Mouse (Mus musculus) left cerebral cortex, postnatal 14 days (tissue): ENCODE results near the gene Morc4. TPM values are rescaled to one million over a fixed set of nuclear protein-coding genes. Genes with fewer than 3 reads are reported as not detected.
A peak's percentile ranks its signal among the peaks of the same experiment; 100 is the strongest.

Source experiments
- DNase-seq, 2 experiments: peaks; one replicate each; pipeline ENCODE4 v3.0.0; 2021 to 2022; ENCODE audit warnings: low spot score in 2 of 2, mixed read lengths in 1 of 2
- intact Hi-C: fragments of 180-260 bp; cut with DNase I; formaldehyde crosslinking; loops from one replicate; pipeline ENCODE4 v1.15.1; 2025
- total RNA-seq, 2 experiments: library from RNA; stranded (reverse); gene quantifications; 2 replicates each; pipeline ENCODE4 v1.2.3; 2021

The Morc4 gene
- total RNA-seq, 2 experiments from 2014 or later: 3.6 to 3.8 TPM

- intact Hi-C loops: no loop called here
- DNase-seq: no peak
These were observed 63.0 kb downstream of the Morc4 start for GRCm38 (mm10) chrX:139808501-139808900.

DNA sequence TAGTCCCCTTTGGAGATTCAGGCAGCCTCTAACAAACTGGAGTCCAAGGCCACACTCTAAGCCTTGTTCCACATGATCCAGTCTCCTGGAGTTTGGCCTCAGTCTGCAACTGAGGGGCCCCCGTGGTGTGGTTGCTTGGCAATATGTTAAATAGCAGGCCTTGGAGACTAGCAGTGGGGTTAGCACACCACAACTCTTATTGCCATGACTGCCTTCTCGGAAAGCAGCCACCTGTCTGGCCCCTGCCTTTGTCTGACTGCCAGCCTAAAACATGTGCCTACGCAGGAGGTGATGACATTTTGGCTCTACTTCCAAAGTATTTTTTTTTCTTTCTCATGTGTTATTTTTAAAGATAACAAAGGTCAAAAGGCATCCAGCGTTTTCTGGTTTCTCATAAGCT lies 63.4 kb downstream of the Morc4 start:
- intact Hi-C loops: no loop called here
- DNase-seq: peak in 1 of 2 experiments; percentile 6

GRCm38 (mm10) chrX:139807391-139807790 lies 64.1 kb downstream of the Morc4 start:
- intact Hi-C loops: no loop called here
- DNase-seq: no peak

DNA sequence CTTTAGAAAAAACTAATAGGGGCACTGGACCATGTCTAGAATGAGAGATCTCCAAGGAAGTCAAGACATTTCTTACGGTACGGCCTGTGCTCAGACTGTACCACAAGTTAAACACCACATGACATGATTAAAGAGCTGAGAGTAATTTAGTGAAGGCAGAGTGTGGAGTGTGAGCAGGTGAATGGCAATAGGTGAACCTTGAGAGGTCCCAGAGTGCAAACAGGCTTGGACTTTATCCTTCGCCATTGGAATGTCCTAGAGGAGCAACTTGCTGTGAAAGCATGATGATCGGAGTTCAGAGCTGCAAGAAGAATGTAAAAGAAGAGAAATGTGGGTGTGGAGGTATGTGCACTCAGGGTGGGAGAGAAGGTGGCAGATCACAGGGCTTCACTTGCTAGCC lies 65.6 kb downstream of the Morc4 start:
- intact Hi-C loops: no loop called here
- DNase-seq: no peak

- intact Hi-C loops: no loop called here
- no peak for DNase-seq
These were observed 68.4 kb downstream of the Morc4 start for GRCm38 (mm10) chrX:139803028-139803427.

GRCm38 (mm10) chrX:139800406-139800878 lies 71.0 kb downstream of the Morc4 start, which contains the start of gene Cldn2:
TSS of gene Cldn2 (plus strand) at chrX:139800828.
- DNase-seq: no peak
- intact Hi-C loops: no loop called here

DNA sequence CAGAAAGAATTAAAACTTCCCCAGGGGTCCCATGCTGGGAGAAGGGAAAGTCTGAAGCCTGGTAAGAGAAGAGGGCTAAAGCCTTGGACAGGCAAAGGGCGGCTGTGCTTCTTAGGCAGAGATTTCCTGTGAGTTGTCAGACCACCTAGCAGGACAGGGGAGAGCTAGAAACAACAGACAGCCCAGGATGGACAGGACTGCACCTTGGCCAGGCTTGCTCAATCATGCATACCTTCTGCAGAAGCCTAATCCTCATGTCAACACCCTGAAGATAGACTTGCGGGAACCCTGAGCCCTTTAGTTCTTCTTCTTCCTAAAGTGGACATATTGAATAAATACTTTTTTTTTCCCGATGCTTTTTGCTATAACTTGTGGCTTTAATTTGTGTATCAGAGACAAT lies 71.5 kb downstream of the Morc4 start:
- intact Hi-C loops: no loop called here
- DNase-seq: no peak

GRCm38 (mm10) chrX:139797875-139798274 lies 73.6 kb downstream of the Morc4 start:
- no peak for DNase-seq
- intact Hi-C loops: no loop called here

DNA sequence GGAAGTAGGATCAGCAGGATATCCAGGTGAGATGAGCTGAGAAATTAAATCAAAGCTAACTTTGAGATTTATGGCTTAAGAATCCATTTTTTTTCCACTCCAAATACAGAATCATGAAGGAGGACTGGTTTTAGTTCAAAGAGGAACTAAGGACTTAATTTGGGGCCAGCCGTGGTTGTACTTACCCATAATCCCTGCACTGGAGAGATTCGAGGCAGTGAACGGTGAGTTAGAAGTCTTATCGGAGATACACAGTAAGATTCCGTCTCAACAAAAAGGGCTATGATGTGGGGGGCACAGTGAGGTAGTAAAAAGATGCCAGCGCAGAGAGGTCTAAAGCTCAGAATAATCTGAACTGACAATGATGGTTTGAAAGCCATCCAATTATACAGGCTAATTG lies 75.4 kb downstream of the Morc4 start:
- intact Hi-C loops: no loop called here

DNA sequence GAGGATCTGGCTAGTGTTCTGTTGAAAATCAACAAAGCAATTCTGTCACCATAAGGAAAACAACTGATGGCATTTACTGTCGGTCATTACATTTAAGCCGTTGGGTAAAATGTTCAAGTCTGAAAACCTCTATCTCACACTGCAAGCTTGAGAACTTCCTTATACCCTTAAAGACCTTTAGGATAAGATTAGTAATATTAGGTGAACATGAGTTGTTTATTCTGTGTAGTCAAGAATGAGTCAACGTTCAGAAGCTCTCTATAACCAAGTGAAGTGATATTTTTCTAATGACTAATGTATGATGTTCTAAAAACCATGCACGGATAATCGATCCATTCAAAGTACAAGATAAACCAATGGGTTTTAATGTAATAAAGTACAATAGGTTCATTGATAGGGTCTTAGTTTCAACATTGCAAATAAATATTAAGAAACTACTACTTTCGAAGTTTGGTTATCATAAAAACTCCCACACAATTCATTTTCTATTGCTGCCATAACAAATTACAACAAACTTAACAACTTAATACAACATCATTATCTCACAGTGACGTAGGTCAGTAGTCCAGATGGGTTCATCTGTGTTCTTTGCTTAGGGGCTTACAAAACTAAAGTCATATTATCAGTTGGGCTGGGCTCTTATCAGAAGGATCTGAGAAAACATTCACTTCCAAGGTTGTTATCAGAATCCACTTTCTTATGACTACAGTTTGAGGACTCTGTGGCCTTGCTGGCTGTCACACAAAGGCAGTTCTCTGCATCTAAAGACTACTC lies 77.2 kb downstream of the Morc4 start:
- DNase-seq: no peak

More for the DNA sequence above, 75.4 kb downstream of the Morc4 start:
- DNase-seq: no peak

DNA sequence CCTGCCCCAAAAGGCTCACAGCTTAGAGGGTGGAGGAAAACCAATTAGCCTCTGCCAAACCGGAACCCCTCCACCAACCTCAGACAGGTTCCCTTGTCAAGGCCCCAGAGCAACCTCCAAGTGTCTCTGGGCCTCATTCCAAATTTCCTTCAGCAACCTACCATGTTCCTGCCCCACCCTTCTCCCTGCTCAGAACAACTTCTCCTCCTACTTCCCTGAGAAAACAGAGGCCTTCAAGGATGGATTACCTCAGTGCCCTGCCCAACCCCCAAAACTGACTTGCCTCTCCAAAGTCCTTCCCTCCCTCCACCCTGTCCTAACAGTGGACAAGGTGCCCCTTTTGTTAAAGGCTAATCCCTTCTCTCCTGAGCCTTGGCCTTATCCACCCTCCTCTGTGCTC lies 85.7 kb downstream of the Morc4 start:
- no peak for DNase-seq
- intact Hi-C loops: no loop called here

More for the DNA sequence above, 77.2 kb downstream of the Morc4 start:
- intact Hi-C loops: no loop called here

DNA sequence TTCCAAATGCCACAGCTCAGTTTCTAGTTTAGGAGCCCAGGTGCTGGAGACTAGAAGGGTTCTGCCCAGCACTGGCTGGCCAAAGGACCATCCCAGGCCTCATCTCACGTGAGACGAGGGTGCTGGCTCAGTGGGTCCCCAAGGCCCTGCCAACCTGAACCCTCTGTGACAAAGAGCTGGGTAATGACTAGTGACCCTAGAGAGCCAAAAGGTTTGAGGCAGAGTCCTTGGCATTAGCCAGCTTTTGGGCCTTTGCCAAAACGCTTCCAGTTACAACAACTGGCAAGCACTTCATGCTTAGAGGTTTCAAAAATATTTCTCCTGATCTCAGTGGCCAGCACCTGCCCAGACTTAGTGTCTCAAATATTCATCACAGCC lies 88.4 kb downstream of the Morc4 start:
- DNase-seq: no peak
- intact Hi-C loops: no loop called here

- DNase-seq: no peak
- intact Hi-C loops: no loop called here
These were observed 89.0 kb downstream of the Morc4 start, which contains the start of gene Ripply1 for GRCm38 (mm10) chrX:139782278-139783044. TSS of gene Ripply1 (minus strand) at chrX:139782353.

DNA sequence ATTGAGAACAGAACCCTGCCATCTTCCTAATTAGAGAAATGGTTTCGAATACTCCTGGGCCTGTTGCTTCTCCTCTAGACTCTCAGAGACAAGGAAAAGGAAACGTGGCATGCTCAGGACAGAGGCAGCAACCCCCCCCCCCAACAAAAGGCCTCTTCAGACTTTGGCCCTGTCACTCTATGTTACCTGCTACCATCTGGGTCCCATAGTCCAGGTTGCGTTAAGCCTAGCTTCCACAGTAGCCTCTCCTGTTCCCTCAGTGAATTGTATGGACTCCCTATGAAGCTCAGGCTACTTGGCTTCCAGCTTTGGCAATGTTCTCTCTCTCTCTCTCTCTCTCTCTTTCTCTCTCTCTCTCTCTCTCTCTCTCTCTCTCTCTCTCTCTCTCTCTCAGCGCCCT lies 89.9 kb downstream of the Morc4 start:
- intact Hi-C loops: no loop called here
- DNase-seq: no peak

DNA sequence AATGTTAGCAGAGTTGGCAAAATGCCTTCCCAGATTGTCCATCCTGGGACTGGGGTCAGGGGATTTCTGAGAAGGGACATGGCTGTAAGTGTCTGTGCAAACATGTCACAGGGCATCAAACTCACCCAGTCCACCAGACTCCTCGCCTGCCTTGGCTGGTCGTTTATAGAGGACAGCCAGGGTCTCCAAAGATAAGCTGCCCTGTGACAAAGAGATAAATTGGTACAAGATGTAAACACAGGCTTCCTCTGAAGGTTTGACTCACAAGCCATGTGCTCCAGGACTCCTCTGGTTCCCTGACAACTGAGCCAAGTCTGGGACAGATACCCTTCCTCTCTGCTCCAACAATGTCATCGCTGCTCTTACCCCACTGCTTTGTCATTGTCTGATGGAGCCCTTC lies 90.5 kb downstream of the Morc4 start:
- intact Hi-C loops: no loop called here
- no peak for DNase-seq

- no peak for DNase-seq
- intact Hi-C loops: loop anchor here (10.0 kb wide), 1 partner anchor 55 kb away; no protein-coding TSS in a partner anchor
These were observed 92.1 kb downstream of the Morc4 start for GRCm38 (mm10) chrX:139779401-139779800.

GRCm38 (mm10) chrX:139778886-139779285 lies 92.6 kb downstream of the Morc4 start:
- no peak for DNase-seq
- intact Hi-C loops: loop anchor here (10.0 kb wide), 1 partner anchor 56 kb away; no protein-coding TSS in a partner anchor

- intact Hi-C loops: loop anchor here (10.0 kb wide), 1 partner anchor 57 kb away; no protein-coding TSS in a partner anchor
- DNase-seq: no peak
These were observed 94.1 kb downstream of the Morc4 start for GRCm38 (mm10) chrX:139777357-139777756.

DNA sequence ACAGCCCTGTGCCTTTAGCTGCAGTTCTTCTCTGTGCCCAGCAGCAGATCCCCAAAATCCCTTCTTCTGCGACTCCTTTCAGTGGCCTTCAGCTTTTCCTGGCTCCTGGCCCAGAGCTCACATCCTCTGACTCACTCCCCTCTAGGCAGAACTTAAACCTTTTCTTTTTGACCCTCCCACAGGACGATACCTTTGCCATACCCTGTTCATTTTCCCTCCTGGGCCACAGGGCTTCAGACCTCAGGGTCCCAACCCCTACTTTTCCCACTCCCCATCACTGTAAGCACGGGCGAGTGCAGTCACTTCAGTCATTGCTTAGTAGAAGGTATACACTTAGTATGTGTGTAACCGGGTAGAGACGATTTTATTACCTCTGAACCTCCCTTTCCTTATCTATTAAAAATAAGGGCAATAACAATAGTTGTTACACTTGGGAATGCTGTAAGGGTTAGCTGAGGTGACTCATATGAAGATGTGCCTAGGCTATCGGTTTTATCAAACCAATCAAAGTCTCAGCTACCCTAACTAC lies 96.3 kb downstream of the Morc4 start:
- intact Hi-C loops: loop anchor here (10.0 kb wide), 1 partner anchor 60 kb away; no protein-coding TSS in a partner anchor
- DNase-seq: no peak
